Mouse (Mus musculus) bone marrow macrophage, adult 2 months (primary cell): ENCODE measurements around the gene Osbpl10. TPM values are rescaled to one million over a fixed set of nuclear protein-coding genes. Genes with fewer than 3 reads are reported as not detected.

ENCODE experiments used
- H3K27ac ChIP-seq: 2 replicates; pipeline ENCODE4 v1.5.1; 2012; ENCODE audit warnings: low read depth, low read length; ENCODE audit not compliant: insufficient read depth
- H3K4me1 ChIP-seq: 2 replicates; pipeline ENCODE4 v1.6.1; 2012; ENCODE audit warnings: low read length; ENCODE audit not compliant: control insufficient read depth, insufficient read depth
- H3K4me3 ChIP-seq: 2 replicates; pipeline ENCODE4 v1.5.1; 2012; ENCODE audit warnings: mild to moderate bottlenecking, low read length, moderate library complexity; ENCODE audit not compliant: insufficient read depth
- CTCF ChIP-seq: IDR thresholded peaks from 2 replicates; pipeline ENCODE4 v1.5.1; 2012; ENCODE audit warnings: low read depth, mild to moderate bottlenecking, low read length, moderate library complexity
- POLR2A ChIP-seq: IDR thresholded peaks from 2 replicates; pipeline ENCODE4 v1.6.1; 2012; ENCODE audit warnings: mild to moderate bottlenecking, low read depth, low read length, borderline replicate concordance
- polyA plus RNA-seq: library from polyadenylated mRNA; stranded (reverse); fragments of >200 nt; gene quantifications from 2 replicates; pipeline ENCODE4 v1.2.4, GENCODE M21; 2012; ENCODE audit not compliant: missing spikeins, insufficient read depth, insufficient read length

The Osbpl10 gene
- polyA plus RNA-seq, 1 experiment, result 1.7 TPM

- H3K27ac ChIP-seq, result no peak overlapping the region
- no peak for TF ChIP-seq POLR2A
- no peak for TF ChIP-seq CTCF
- no peak overlapping the region for H3K4me3 ChIP-seq
- no peaks in the 10 kb centered on the region for H3K4me1 ChIP-seq
Observed at GRCm38 (mm10) chr9:115209737-115210136, 231.4 kb downstream of the Osbpl10 start.

GRCm38 (mm10) chr9:115210535-115210934 is 232.2 kb downstream of the Osbpl10 start:
- TF ChIP-seq POLR2A, result no peak
- no peak for TF ChIP-seq CTCF
- Histone ChIP-seq H3K27ac (no peak overlapping the region), H3K4me3 (no peak overlapping the region), H3K4me1 (no peaks in the 10 kb centered on the region)

GRCm38 (mm10) chr9:115213755-115214264 is 235.4 kb downstream of the Osbpl10 start:
- no peak overlapping the region for H3K27ac ChIP-seq
- H3K4me3 ChIP-seq, result no peak overlapping the region
- H3K4me1 ChIP-seq, result no peaks in the 10 kb centered on the region
- TF ChIP-seq POLR2A (no peak), CTCF (no peak)

GRCm38 (mm10) chr9:115214572-115215571 is 236.5 kb downstream of the Osbpl10 start:
- Histone ChIP-seq H3K4me1 (no peaks in the 10 kb centered on the region), H3K27ac (no peak overlapping the region), H3K4me3 (no peak overlapping the region)
- no peak for TF ChIP-seq POLR2A
- TF ChIP-seq CTCF, result no peak

GRCm38 (mm10) chr9:115215830-115216701 is 237.7 kb downstream of the Osbpl10 start:
- TF ChIP-seq CTCF, result no peak
- no peak for TF ChIP-seq POLR2A
- no peak overlapping the region for H3K4me3 ChIP-seq
- no peaks in the 10 kb centered on the region for H3K4me1 ChIP-seq
- no peak overlapping the region for H3K27ac ChIP-seq

- TF ChIP-seq POLR2A, result no peak
- TF ChIP-seq CTCF, result no peak
- no peaks in the 10 kb centered on the region for H3K4me1 ChIP-seq
- no peak overlapping the region for H3K27ac ChIP-seq
Observed at GRCm38 (mm10) chr9:115217984-115218383, 239.6 kb downstream of the Osbpl10 start.

GRCm38 (mm10) chr9:115220466-115220865 is 242.1 kb downstream of the Osbpl10 start:
- no peak for TF ChIP-seq POLR2A
- TF ChIP-seq CTCF, result no peak
- H3K4me3 ChIP-seq, result no peak overlapping the region
- no peak overlapping the region for H3K27ac ChIP-seq
- no peaks in the 10 kb centered on the region for H3K4me1 ChIP-seq

More at GRCm38 (mm10) chr9:115217984-115218383, 239.6 kb downstream of the Osbpl10 start:
- no peak overlapping the region for H3K4me3 ChIP-seq

- no peaks in the 10 kb centered on the region for H3K4me1 ChIP-seq
- TF ChIP-seq POLR2A (no peak), CTCF (no peak)
- no peak overlapping the region for H3K4me3 ChIP-seq
- H3K27ac ChIP-seq, result no peak overlapping the region
Observed at GRCm38 (mm10) chr9:115221265-115221664, 242.9 kb downstream of the Osbpl10 start.

- Histone ChIP-seq H3K4me1 (no peaks in the 10 kb centered on the region), H3K4me3 (no peak overlapping the region), H3K27ac (no peak overlapping the region)
- TF ChIP-seq CTCF, result no peak
- no peak for TF ChIP-seq POLR2A
Observed at GRCm38 (mm10) chr9:115224744-115225354, 246.5 kb downstream of the Osbpl10 start.
